Mouse (Mus musculus) kidney, adult 9 months (tissue): Measurements from ENCODE around the gene Gm29276.
"Not testable (repeated sequence)": the region's sequence is repeated elsewhere in the genome, so short reads cannot be mapped to it uniquely, and the experiment has no call there.

Experiments
- DNase-seq: peaks from one replicate; pipeline ENCODE4 v3.0.0; 2022

Gm29276 gene

GRCm38 (mm10) chrY:42582150-42582549, at the start of gene Gm29276:
TSS of gene Gm29276 (minus strand) at chrY:42582250.
- not testable (repeated sequence) for DNase-seq
